Mouse (Mus musculus) small intestine, adult 2 months (tissue): ENCODE results near the gene Rab4a.

Experiments
- CTCF ChIP-seq: fragments of 200-500 bp; IDR thresholded peaks from 2 replicates; pipeline ENCODE4 v1.5.1; 2012; ENCODE audit warnings: low read depth, mild to moderate bottlenecking, control low read depth, inconsistent platforms, low read length, moderate library complexity, mixed read lengths; ENCODE audit not compliant: insufficient replicate concordance, insufficient read length; ENCODE audit errors: extremely low read depth
- POLR2A ChIP-seq: fragments of 200-500 bp; IDR thresholded peaks from 2 replicates; pipeline ENCODE4 v1.6.1; 2012; ENCODE audit warnings: low read depth, mild to moderate bottlenecking, control low read depth, inconsistent platforms, low read length, moderate library complexity

GRCm38 (mm10) chr8:123873364-123873763, 67.6 kb downstream of the Rab4a start:
- no peak for TF ChIP-seq POLR2A
- no peak for TF ChIP-seq CTCF
